Mouse (Mus musculus): ENCODE measurements at regions not wholly inside any gene's neighbourhood (a gene's known extent, or its start where the extent isn't known, plus 50 kb on each side); places are given as distances from the start of the nearest gene placed in this dataset.

DNA sequence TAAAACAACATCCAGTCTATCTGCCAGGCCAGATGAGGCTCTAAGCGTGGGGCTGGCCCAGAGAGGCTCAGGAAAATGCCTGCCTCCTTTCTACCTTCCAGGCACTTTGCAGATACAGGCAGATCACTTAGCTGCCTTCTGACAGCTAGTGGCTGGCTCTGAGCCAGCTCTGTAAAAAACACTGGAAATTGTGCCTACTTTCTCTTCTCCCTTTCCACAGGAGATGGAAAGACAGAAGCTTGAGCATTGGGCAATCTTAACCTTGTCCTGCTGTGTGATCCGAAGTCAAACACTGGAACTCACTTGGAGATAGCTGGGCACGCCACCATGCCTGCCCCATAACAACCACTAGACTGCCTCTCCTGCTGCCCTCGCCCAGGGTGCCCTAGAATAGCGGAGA is 93.0 kb upstream of the Zmiz1 start:
- WGBS = 79% methylated on average over 5 of the region's 5 CpGs
- peaks cover 4% of the 10 kb centered on the region; the same call in 1 of the 2 replicates for H3K4me1 ChIP-seq (ENCODE audit: control insufficient read depth, insufficient read depth, insufficient read length, low read length)
- TF ChIP-seq POLR2A (IDR thresholded peaks at IDR 0.05; ENCODE audit: low read depth, low read length) (no peak), CTCF (IDR thresholded peaks at IDR 0.05; ENCODE audit: extremely low read depth, insufficient read length, insufficient replicate concordance, low read depth, low read length) (no peak)
- no peaks in the 10 kb centered on the region for H3K27me3 ChIP-seq (ENCODE audit: control insufficient read depth, insufficient read depth, low read length)
- no peak overlapping the region for H3K27ac ChIP-seq (ENCODE audit: insufficient read depth, low read depth, low read length)
- no peaks in the 10 kb centered on the region for H3K36me3 ChIP-seq (ENCODE audit: control insufficient read depth, insufficient read depth, low read length)
- H3K4me3 ChIP-seq (ENCODE audit: low read depth, low read length) = no peak overlapping the region

DNA sequence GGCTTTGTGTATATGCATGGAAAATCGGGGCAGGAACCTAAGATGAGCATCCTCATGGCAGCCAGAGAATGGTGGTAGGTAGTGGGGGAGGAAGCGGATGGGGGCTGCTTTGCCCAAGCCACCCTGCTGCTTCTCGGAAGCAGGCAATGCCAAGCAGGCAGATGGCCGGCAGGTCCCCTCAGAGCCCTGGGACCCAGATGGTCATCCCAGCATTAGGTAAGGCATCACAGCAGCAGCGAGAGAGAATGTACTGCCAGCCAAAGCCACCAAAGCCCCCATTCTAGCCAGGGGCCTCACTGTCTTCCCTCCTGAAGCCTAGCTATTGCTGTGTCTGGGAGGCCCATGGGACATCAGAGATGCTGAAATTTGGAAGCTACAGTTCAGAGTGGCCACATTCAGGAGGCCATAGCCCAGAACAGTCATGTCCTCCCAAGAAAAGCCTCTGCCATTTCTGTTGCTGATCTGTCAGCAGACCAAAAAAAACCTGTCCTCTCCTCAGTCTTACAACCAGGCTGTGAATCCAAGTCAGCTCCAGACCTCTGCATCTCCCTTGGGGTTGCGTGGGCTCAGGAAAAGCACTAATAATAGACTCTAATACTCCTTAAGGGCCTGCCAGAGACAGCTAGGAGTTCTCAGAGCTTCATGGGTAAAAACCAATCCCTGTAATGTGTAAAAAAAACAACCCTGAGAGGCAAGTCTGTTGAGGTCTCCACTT is 88.5 kb upstream of the Zmiz1 start:
- WGBS = 91% methylated on average over 6 of the region's 6 CpGs
- TF ChIP-seq CTCF (IDR thresholded peaks at IDR 0.05; ENCODE audit: extremely low read depth, insufficient read length, insufficient replicate concordance, low read depth, low read length) (no peak), POLR2A (IDR thresholded peaks at IDR 0.05; ENCODE audit: low read depth, low read length) (no peak)
- Histone ChIP-seq H3K4me1 (ENCODE audit: control insufficient read depth, insufficient read depth, insufficient read length, low read length) (peaks cover 1% of the 10 kb centered on the region; the same call in 1 of the 2 replicates), H3K36me3 (ENCODE audit: control insufficient read depth, insufficient read depth, low read length) (no peaks in the 10 kb centered on the region), H3K4me3 (ENCODE audit: low read depth, low read length) (no peak overlapping the region), H3K27me3 (ENCODE audit: control insufficient read depth, insufficient read depth, low read length) (no peaks in the 10 kb centered on the region), H3K27ac (ENCODE audit: insufficient read depth, low read depth, low read length) (no peak overlapping the region)

DNA sequence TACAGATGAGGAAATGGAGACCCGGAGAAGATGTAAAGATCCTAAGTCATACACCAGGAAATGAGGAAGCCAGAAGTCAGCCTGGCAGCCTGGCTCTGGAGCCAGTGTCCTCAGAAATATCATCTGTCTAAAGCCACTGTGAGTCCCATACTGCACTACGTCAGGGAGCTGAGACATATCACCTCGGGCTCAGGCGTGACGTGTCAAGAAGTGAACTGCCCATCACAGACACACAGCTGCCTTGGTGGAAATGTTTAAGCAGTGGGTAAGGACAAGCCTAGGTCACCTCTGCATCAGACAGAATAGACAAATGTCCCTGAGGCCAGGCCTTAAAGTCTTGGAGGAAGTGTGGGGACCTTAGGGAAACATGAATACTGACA is 88.0 kb upstream of the Zmiz1 start:
- 83% methylated on average over 5 of the region's 5 CpGs for WGBS
- Histone ChIP-seq H3K27ac (ENCODE audit: insufficient read depth, low read depth, low read length) (no peak overlapping the region), H3K4me3 (ENCODE audit: low read depth, low read length) (no peak overlapping the region), H3K4me1 (ENCODE audit: control insufficient read depth, insufficient read depth, insufficient read length, low read length) (no peaks in the 10 kb centered on the region), H3K36me3 (ENCODE audit: control insufficient read depth, insufficient read depth, low read length) (no peaks in the 10 kb centered on the region), H3K27me3 (ENCODE audit: control insufficient read depth, insufficient read depth, low read length) (no peaks in the 10 kb centered on the region)
- TF ChIP-seq POLR2A (IDR thresholded peaks at IDR 0.05; ENCODE audit: low read depth, low read length) = no peak
- TF ChIP-seq CTCF (IDR thresholded peaks at IDR 0.05; ENCODE audit: extremely low read depth, insufficient read length, insufficient replicate concordance, low read depth, low read length) = no peak

DNA sequence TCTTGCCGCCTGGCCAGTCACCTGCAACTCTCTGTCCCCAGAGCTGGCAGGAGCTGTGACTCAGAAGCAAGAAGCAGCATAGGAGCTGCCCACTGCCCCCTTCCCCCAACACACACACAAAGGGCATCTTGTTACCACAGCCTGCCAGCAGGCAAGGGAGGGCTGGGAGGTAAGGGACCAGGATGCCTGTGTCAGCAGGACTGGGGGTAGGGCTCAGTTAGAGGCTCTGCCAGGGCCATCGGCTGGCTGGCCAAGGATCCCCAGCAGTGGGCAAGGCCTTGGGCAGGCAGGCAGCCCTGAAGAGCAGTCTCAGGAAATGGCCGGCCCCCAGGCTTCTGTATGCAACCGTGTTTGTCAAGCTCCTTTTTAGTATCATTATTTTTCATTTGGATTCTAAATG is 87.3 kb upstream of the Zmiz1 start:
- H3K4me3 ChIP-seq (ENCODE audit: low read depth, low read length) = no peak overlapping the region
- H3K27ac ChIP-seq (ENCODE audit: insufficient read depth, low read depth, low read length) = no peak overlapping the region
- H3K27me3 ChIP-seq (ENCODE audit: control insufficient read depth, insufficient read depth, low read length) = no peaks in the 10 kb centered on the region
- no peaks in the 10 kb centered on the region for H3K4me1 ChIP-seq (ENCODE audit: control insufficient read depth, insufficient read depth, insufficient read length, low read length)
- no peaks in the 10 kb centered on the region for H3K36me3 ChIP-seq (ENCODE audit: control insufficient read depth, insufficient read depth, low read length)
- 72% methylated on average over 4 of the region's 4 CpGs for WGBS
- no peak for TF ChIP-seq CTCF (IDR thresholded peaks at IDR 0.05; ENCODE audit: extremely low read depth, insufficient read length, insufficient replicate concordance, low read depth, low read length)
- TF ChIP-seq POLR2A (IDR thresholded peaks at IDR 0.05; ENCODE audit: low read depth, low read length) = no peak

DNA sequence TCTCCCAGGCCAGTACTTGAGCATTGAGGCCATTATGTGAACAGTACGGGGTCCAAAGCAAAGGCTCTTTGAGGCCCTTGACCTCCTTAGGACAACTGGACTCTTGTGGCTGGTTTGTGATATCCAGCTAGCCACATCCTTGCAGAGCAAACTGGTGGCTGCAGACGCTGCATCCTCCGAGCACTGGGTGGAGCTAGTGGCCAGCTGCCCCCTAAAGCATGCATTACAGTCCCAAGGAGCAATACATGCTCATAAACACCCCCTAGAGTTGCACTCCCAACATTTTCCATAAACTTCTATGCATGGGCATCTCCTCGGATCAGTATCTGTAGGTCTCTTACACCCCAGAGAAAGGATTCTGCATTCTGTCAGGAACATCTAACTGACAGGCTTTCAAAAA is 86.4 kb upstream of the Zmiz1 start:
- TF ChIP-seq CTCF (IDR thresholded peaks at IDR 0.05; ENCODE audit: extremely low read depth, insufficient read length, insufficient replicate concordance, low read depth, low read length) (no peak), POLR2A (IDR thresholded peaks at IDR 0.05; ENCODE audit: low read depth, low read length) (no peak)
- H3K36me3 ChIP-seq (ENCODE audit: control insufficient read depth, insufficient read depth, low read length) = no peaks in the 10 kb centered on the region
- peaks cover 3% of the 10 kb centered on the region; the same call in 1 of the 2 replicates for H3K4me1 ChIP-seq (ENCODE audit: control insufficient read depth, insufficient read depth, insufficient read length, low read length)
- H3K27me3 ChIP-seq (ENCODE audit: control insufficient read depth, insufficient read depth, low read length) = no peaks in the 10 kb centered on the region
- 69% methylated on average over 4 of the region's 4 CpGs for WGBS
- no peak overlapping the region for H3K4me3 ChIP-seq (ENCODE audit: low read depth, low read length)
- H3K27ac ChIP-seq (ENCODE audit: insufficient read depth, low read depth, low read length) = no peak overlapping the region

DNA sequence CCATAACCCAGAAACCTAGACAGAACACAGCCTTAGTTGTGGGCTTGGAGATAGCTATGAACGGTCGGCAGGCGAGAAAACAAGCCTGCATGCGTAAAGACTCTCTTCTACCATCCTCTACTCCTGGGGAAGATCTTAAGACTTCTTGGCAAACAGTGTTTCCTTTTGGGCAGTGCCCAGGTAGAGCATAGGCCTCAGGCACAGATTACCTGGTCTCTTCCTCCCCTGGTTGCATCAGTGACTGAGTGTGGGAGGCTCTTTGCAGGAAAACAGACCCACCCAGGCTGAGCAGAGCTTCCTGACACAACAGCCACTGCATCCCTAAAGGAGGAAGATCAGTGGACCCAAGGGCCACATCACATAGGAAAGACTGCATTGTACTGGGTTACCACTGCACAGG is 85.8 kb upstream of the Zmiz1 start:
- H3K4me1 ChIP-seq (ENCODE audit: control insufficient read depth, insufficient read depth, insufficient read length, low read length) = peaks cover 6% of the 10 kb centered on the region; the same call in 1 of the 2 replicates
- no peaks in the 10 kb centered on the region for H3K27me3 ChIP-seq (ENCODE audit: control insufficient read depth, insufficient read depth, low read length)
- H3K4me3 ChIP-seq (ENCODE audit: low read depth, low read length) = no peak overlapping the region
- 91% methylated on average over 4 of the region's 4 CpGs for WGBS
- no peak overlapping the region for H3K27ac ChIP-seq (ENCODE audit: insufficient read depth, low read depth, low read length)
- no peaks in the 10 kb centered on the region for H3K36me3 ChIP-seq (ENCODE audit: control insufficient read depth, insufficient read depth, low read length)
- TF ChIP-seq POLR2A (IDR thresholded peaks at IDR 0.05; ENCODE audit: low read depth, low read length) = no peak
- TF ChIP-seq CTCF (IDR thresholded peaks at IDR 0.05; ENCODE audit: extremely low read depth, insufficient read length, insufficient replicate concordance, low read depth, low read length) = no peak

DNA sequence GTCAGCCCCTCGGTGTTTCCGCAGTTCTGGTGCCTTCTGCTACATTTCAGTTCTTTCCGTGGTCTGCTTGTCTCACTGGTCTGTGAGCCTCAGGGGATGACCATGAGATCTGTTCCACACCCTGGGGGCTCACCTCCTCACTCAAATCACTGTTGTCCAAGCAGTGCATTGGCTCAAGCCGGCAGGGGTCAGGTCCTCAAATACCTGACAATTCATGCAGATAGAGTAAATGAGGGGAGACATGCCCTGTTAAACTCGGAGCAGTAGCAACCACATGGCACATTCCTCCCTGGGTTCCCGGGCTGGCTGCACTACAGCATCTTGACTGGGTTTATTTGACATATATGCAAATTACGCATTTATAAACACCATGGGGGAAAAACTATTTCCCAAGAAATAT is 84.0 kb upstream of the Zmiz1 start:
- Histone ChIP-seq H3K27ac (ENCODE audit: insufficient read depth, low read depth, low read length) (no peak overlapping the region), H3K4me3 (ENCODE audit: low read depth, low read length) (no peak overlapping the region), H3K4me1 (ENCODE audit: control insufficient read depth, insufficient read depth, insufficient read length, low read length) (peaks cover 16% of the 10 kb centered on the region), H3K36me3 (ENCODE audit: control insufficient read depth, insufficient read depth, low read length) (no peaks in the 10 kb centered on the region), H3K27me3 (ENCODE audit: control insufficient read depth, insufficient read depth, low read length) (no peaks in the 10 kb centered on the region)
- WGBS = 87% methylated on average over 7 of the region's 7 CpGs
- TF ChIP-seq POLR2A (IDR thresholded peaks at IDR 0.05; ENCODE audit: low read depth, low read length) (no peak), CTCF (IDR thresholded peaks at IDR 0.05; ENCODE audit: extremely low read depth, insufficient read length, insufficient replicate concordance, low read depth, low read length) (no peak)

Measured in small intestine, adult 2 months (tissue).